In genomic region chr13:78998855-78999254, GRCm38 (mm10) we compare ENCODE assay signal across 16 mouse cellular contexts.
DNase-seq lines count a peak whose midpoint lies in the region; ATAC-seq lines count a peak whose summit lies in the region.
"Had no signal": no experiment of that assay in that cellular context is flagged by ENCODE, and none has a peak within 500 bp of the region (broad histone marks: within the 10 kb centered on the region; RNA-seq: fewer than 3 reads in every experiment).

No protein-coding gene starts in this region.

- H3K9ac ChIP-seq in hindbrain, embryonic 11.5 days (ENCODE audit: low read depth, low read length) = no peak overlapping the region
- H3K9ac ChIP-seq in hindbrain, embryonic 16.5 days (ENCODE audit: low read depth, low read length) = no peak overlapping the region
- H3K9ac ChIP-seq in neural tube, embryonic 15.5 days (replicated peaks) = no peak overlapping the region
- H3K9ac ChIP-seq: limb, embryonic 12.5 days; liver, embryonic 15.5 days; stomach, embryonic 15.5 days had no signal

- H3K36me3 ChIP-seq in hindbrain, embryonic 11.5 days (ENCODE audit: control insufficient read depth, insufficient read depth, low read length) = no peaks in the 10 kb centered on the region
- no peaks in the 10 kb centered on the region for H3K36me3 ChIP-seq in hindbrain, embryonic 16.5 days (ENCODE audit: control insufficient read depth, insufficient read depth, low read length)
- no peaks in the 10 kb centered on the region for H3K36me3 ChIP-seq in neural tube, embryonic 15.5 days
- H3K36me3 ChIP-seq: limb, embryonic 12.5 days; liver, embryonic 15.5 days; stomach, embryonic 15.5 days had no signal

- no peak overlapping the region for H3K27ac ChIP-seq in hindbrain, embryonic 11.5 days (ENCODE audit: low read depth, low read length)
- H3K27ac ChIP-seq in hindbrain, embryonic 16.5 days (ENCODE audit: low read depth, low read length) = no peak overlapping the region
- H3K27ac ChIP-seq in neural tube, embryonic 15.5 days (replicated peaks) = no peak overlapping the region
- H3K27ac ChIP-seq: limb, embryonic 12.5 days; liver, embryonic 15.5 days; stomach, embryonic 15.5 days had no signal

- ATAC-seq in hindbrain, embryonic 11.5 days (ENCODE audit: low FRiP score) = peak; percentile 45; the same call in 1 of the 2 replicates
- ATAC-seq in hindbrain, embryonic 16.5 days = no peak
- ATAC-seq in neural tube, embryonic 15.5 days (ENCODE audit: low FRiP score) = no peak
- ATAC-seq in erythroid progenitor cell, adult 5-6 weeks (replicated peaks; ENCODE audit: low FRiP score, poor library complexity, severe bottlenecking) = no peak

- peak; percentile 34 for DNase-seq in hindbrain, embryonic 11.5 days (ENCODE audit: low spot score)
- peak; percentile 31 for DNase-seq in neural tube, embryonic 10.5 days (ENCODE audit: extremely low spot score, low spot score)
- peak; percentile 59 for DNase-seq in mesoderm, embryonic 11.5 days (ENCODE audit: low read depth, low spot score)
- no peak for DNase-seq in lung, postnatal 10 days
- no peak for DNase-seq in adrenal gland, adult 2 months
- DNase-seq: adrenal gland, postnatal 10 days; cerebellum, postnatal 14 days; lung, postnatal 36 days; thymus, postnatal 14 days had no signal

- 39% methylated on average over 2 of the region's 2 CpGs for WGBS in hindbrain, embryonic 11.5 days
- 3% methylated on average over 2 of the region's 2 CpGs for WGBS in hindbrain, embryonic 16.5 days
- WGBS in neural tube, embryonic 15.5 days = 15% methylated on average over 2 of the region's 2 CpGs

- H3K4me2 ChIP-seq in hindbrain, embryonic 11.5 days (replicated peaks; ENCODE audit: low read depth, low read length) = no peak overlapping the region
- H3K4me2 ChIP-seq in hindbrain, embryonic 16.5 days (ENCODE audit: low read length) = no peak overlapping the region
- H3K4me2 ChIP-seq in neural tube, embryonic 15.5 days = no peak overlapping the region
- H3K4me2 ChIP-seq: limb, embryonic 12.5 days; liver, embryonic 15.5 days; stomach, embryonic 15.5 days had no signal

- no peaks in the 10 kb centered on the region for H3K27me3 ChIP-seq in hindbrain, embryonic 11.5 days (ENCODE audit: control insufficient read depth, insufficient read depth, low read length)
- H3K27me3 ChIP-seq in hindbrain, embryonic 16.5 days (replicated peaks; ENCODE audit: control insufficient read depth, insufficient read depth, low read length) = no peaks in the 10 kb centered on the region
- no peaks in the 10 kb centered on the region for H3K27me3 ChIP-seq in neural tube, embryonic 15.5 days (replicated peaks)
- H3K27me3 ChIP-seq: limb, embryonic 12.5 days; liver, embryonic 15.5 days; stomach, embryonic 15.5 days had no signal

- H3K4me1 ChIP-seq in hindbrain, embryonic 11.5 days (replicated peaks; ENCODE audit: control insufficient read depth, insufficient read depth, low read length) = no peaks in the 10 kb centered on the region
- H3K4me1 ChIP-seq in hindbrain, embryonic 16.5 days (ENCODE audit: control insufficient read depth, insufficient read depth, low read depth, low read length) = no peaks in the 10 kb centered on the region
- H3K4me1 ChIP-seq in neural tube, embryonic 15.5 days = no peaks in the 10 kb centered on the region
- H3K4me1 ChIP-seq: limb, embryonic 12.5 days; liver, embryonic 15.5 days; stomach, embryonic 15.5 days had no signal

- H3K9me3 ChIP-seq in hindbrain, embryonic 11.5 days (ENCODE audit: control insufficient read depth, low read length) = no peaks in the 10 kb centered on the region
- no peaks in the 10 kb centered on the region for H3K9me3 ChIP-seq in hindbrain, embryonic 16.5 days (ENCODE audit: control insufficient read depth, low read length)
- H3K9me3 ChIP-seq in neural tube, embryonic 15.5 days (replicated peaks) = no peaks in the 10 kb centered on the region
- H3K9me3 ChIP-seq: limb, embryonic 12.5 days; liver, embryonic 15.5 days; stomach, embryonic 15.5 days had no signal

- no peak overlapping the region for H3K4me3 ChIP-seq in hindbrain, embryonic 11.5 days (ENCODE audit: low read depth, low read length)
- no peak overlapping the region for H3K4me3 ChIP-seq in hindbrain, embryonic 16.5 days (ENCODE audit: low read length)
- H3K4me3 ChIP-seq in neural tube, embryonic 15.5 days (replicated peaks) = no peak overlapping the region
- H3K4me3 ChIP-seq: erythroblast, embryonic 14.5 days; limb, embryonic 12.5 days; liver, embryonic 15.5 days; stomach, embryonic 15.5 days had no signal

Comparison
In these comparisons a context has a peak if more than half of its experiments do, and no peak if none do; other contexts are left out.
1. DNase-seq: peak in hindbrain, embryonic 11.5 days (single experiment), neural tube, embryonic 10.5 days (single experiment) and mesoderm, embryonic 11.5 days (single experiment); none in lung, postnatal 10 days (single experiment) and adrenal gland, adult 2 months (single experiment).